Mouse (Mus musculus): ENCODE measurements around the gene Usp25. TPM values are rescaled to one million over a fixed set of nuclear protein-coding genes. Genes with fewer than 3 reads are reported as not detected.
A peak's percentile ranks its signal among the peaks of the same experiment; 100 is the strongest.

Usp25 gene
- 13.1 and 14.1 TPM in 2 replicates for polyA plus RNA-seq (2015; fragmentation: Nextera tagmentation; extraction: Ambion mirVana)

GRCm38 (mm10) chr16:77013427-77014320, at the start of gene Usp25:
Gene Usp25 (plus strand): TSS chr16:77013706.
- H3K9ac ChIP-seq, result peak within 1 kb of the TSS; percentile 91

GRCm38 (mm10) chr16:76967593-76968275, 45.8 kb upstream of the Usp25 start:
- 92% methylated on average over 3 of the region's 3 CpGs for WGBS
- Histone ChIP-seq H3K9ac (no peak overlapping the region), H3K9me3 (no peaks in the 10 kb centered on the region), H3K4me3 (no peak overlapping the region), H3K36me3 (no peaks in the 10 kb centered on the region), H3K27me3 (no peaks in the 10 kb centered on the region), H3K4me1 (replicated peaks) (no peaks in the 10 kb centered on the region), H3K27ac (replicated peaks) (no peak overlapping the region), H3K4me2 (no peak overlapping the region)
- ATAC-seq (ENCODE audit: low read depth), result no peak

More at GRCm38 (mm10) chr16:77013427-77014320, at the start of gene Usp25:
- Histone ChIP-seq H3K36me3 (no peaks in the 10 kb centered on the region), H3K4me1 (replicated peaks) (peaks cover 32% of the 10 kb centered on the region), H3K4me3 (peak within 1 kb of the TSS; percentile 81), H3K27me3 (no peaks in the 10 kb centered on the region), H3K27ac (replicated peaks) (peak within 1 kb of the TSS; percentile 88), H3K4me2 (peak within 1 kb of the TSS; percentile 67), H3K9me3 (no peaks in the 10 kb centered on the region)
- under 1% methylated on average over 109 of the region's 126 CpGs for WGBS
- ATAC-seq (ENCODE audit: low read depth), result peak; percentile 94

GRCm38 (mm10) chr16:76971211-76971610, 42.3 kb upstream of the Usp25 start:
- no peak overlapping the region for H3K4me3 ChIP-seq
- H3K4me2 ChIP-seq, result no peak overlapping the region
- no peak overlapping the region for H3K27ac ChIP-seq (replicated peaks)
- no peak for ATAC-seq (ENCODE audit: low read depth)
- no peaks in the 10 kb centered on the region for H3K4me1 ChIP-seq (replicated peaks)
- H3K36me3 ChIP-seq, result no peaks in the 10 kb centered on the region
- no peak overlapping the region for H3K9ac ChIP-seq
- 28% methylated on average over 5 of the region's 5 CpGs for WGBS
- H3K9me3 ChIP-seq, result no peaks in the 10 kb centered on the region
- H3K27me3 ChIP-seq, result no peaks in the 10 kb centered on the region

- Histone ChIP-seq H3K36me3 (no peaks in the 10 kb centered on the region), H3K9me3 (no peaks in the 10 kb centered on the region), H3K4me2 (no peak overlapping the region), H3K27me3 (no peaks in the 10 kb centered on the region), H3K4me3 (no peak overlapping the region), H3K9ac (no peak overlapping the region), H3K27ac (replicated peaks) (no peak overlapping the region), H3K4me1 (replicated peaks) (no peaks in the 10 kb centered on the region)
- WGBS, result 82% methylated on average over 5 of the region's 5 CpGs
- no peak for ATAC-seq (ENCODE audit: low read depth)
Measured at GRCm38 (mm10) chr16:76976787-76977430, 36.6 kb upstream of the Usp25 start.

GRCm38 (mm10) chr16:76983696-76984095, 29.8 kb upstream of the Usp25 start:
- Histone ChIP-seq H3K36me3 (no peaks in the 10 kb centered on the region), H3K4me2 (no peak overlapping the region), H3K27ac (replicated peaks) (no peak overlapping the region), H3K9ac (no peak overlapping the region), H3K4me3 (no peak overlapping the region), H3K27me3 (no peaks in the 10 kb centered on the region), H3K4me1 (replicated peaks) (no peaks in the 10 kb centered on the region), H3K9me3 (no peaks in the 10 kb centered on the region)
- ATAC-seq (ENCODE audit: low read depth), result no peak
- WGBS, result 93% methylated on average over 6 of the region's 6 CpGs

GRCm38 (mm10) chr16:76987711-76988110, 25.8 kb upstream of the Usp25 start:
- H3K4me2 ChIP-seq, result no peak overlapping the region
- ATAC-seq (ENCODE audit: low read depth), result no peak
- no peaks in the 10 kb centered on the region for H3K9me3 ChIP-seq
- H3K9ac ChIP-seq, result no peak overlapping the region
- H3K27ac ChIP-seq (replicated peaks), result no peak overlapping the region
- no peaks in the 10 kb centered on the region for H3K27me3 ChIP-seq
- no peaks in the 10 kb centered on the region for H3K4me1 ChIP-seq (replicated peaks)
- H3K36me3 ChIP-seq, result no peaks in the 10 kb centered on the region
- H3K4me3 ChIP-seq, result no peak overlapping the region
- WGBS, result 83% methylated on average over 4 of the region's 4 CpGs

- Histone ChIP-seq H3K9ac (no peak overlapping the region), H3K9me3 (no peaks in the 10 kb centered on the region), H3K4me3 (no peak overlapping the region), H3K27me3 (no peaks in the 10 kb centered on the region), H3K4me1 (replicated peaks) (no peaks in the 10 kb centered on the region), H3K4me2 (no peak overlapping the region), H3K36me3 (no peaks in the 10 kb centered on the region), H3K27ac (replicated peaks) (no peak overlapping the region)
- no peak for ATAC-seq (ENCODE audit: low read depth)
- 90% methylated on average over 3 of the region's 3 CpGs for WGBS
Measured at GRCm38 (mm10) chr16:77003900-77004299, 9.6 kb upstream of the Usp25 start.

GRCm38 (mm10) chr16:77009173-77009572, 4.3 kb upstream of the Usp25 start:
- H3K9ac ChIP-seq, result no peak overlapping the region
- H3K4me1 ChIP-seq (replicated peaks), result no peaks in the 10 kb centered on the region
- no peaks in the 10 kb centered on the region for H3K9me3 ChIP-seq
- no peak overlapping the region for H3K4me3 ChIP-seq
- WGBS, result 84% methylated on average over 5 of the region's 5 CpGs
- H3K4me2 ChIP-seq, result no peak overlapping the region
- H3K36me3 ChIP-seq, result no peaks in the 10 kb centered on the region
- no peak overlapping the region for H3K27ac ChIP-seq (replicated peaks)
- H3K27me3 ChIP-seq, result no peaks in the 10 kb centered on the region
- no peak for ATAC-seq (ENCODE audit: low read depth)

GRCm38 (mm10) chr16:77014321-77015211, 1.1 kb downstream of the Usp25 start:
- peaks cover 36% of the 10 kb centered on the region for H3K4me1 ChIP-seq (replicated peaks)
- ATAC-seq (ENCODE audit: low read depth), result no peak
- WGBS, result 1% methylated on average over 17 of the region's 17 CpGs

GRCm38 (mm10) chr16:77015380-77016346, 2.2 kb downstream of the Usp25 start:
- H3K4me1 ChIP-seq (replicated peaks), result peaks cover 46% of the 10 kb centered on the region

More at GRCm38 (mm10) chr16:77014321-77015211, 1.1 kb downstream of the Usp25 start:
- H3K9ac ChIP-seq, result peak overlapping the region; percentile 91
- peak overlapping the region; percentile 67 for H3K4me2 ChIP-seq
- H3K36me3 ChIP-seq, result no peaks in the 10 kb centered on the region
- no peaks in the 10 kb centered on the region for H3K9me3 ChIP-seq
- H3K27me3 ChIP-seq, result no peaks in the 10 kb centered on the region
- H3K27ac ChIP-seq (replicated peaks), result peak overlapping the region; percentile 88
- peak overlapping the region; percentile 81 for H3K4me3 ChIP-seq

More at GRCm38 (mm10) chr16:77015380-77016346, 2.2 kb downstream of the Usp25 start:
- Histone ChIP-seq H3K4me3 (peak overlapping the region; percentile 81), H3K27me3 (no peaks in the 10 kb centered on the region), H3K36me3 (no peaks in the 10 kb centered on the region), H3K9me3 (no peaks in the 10 kb centered on the region), H3K4me2 (peak overlapping the region; percentile 67), H3K9ac (no peak overlapping the region), H3K27ac (replicated peaks) (no peak overlapping the region)
- WGBS, result 62% methylated on average over 4 of the region's 4 CpGs
- ATAC-seq (ENCODE audit: low read depth), result no peak
